Mouse (Mus musculus): ENCODE results near the gene Ptcd1. TPM values are rescaled to one million over a fixed set of nuclear protein-coding genes. Genes with fewer than 3 reads are reported as not detected.
A peak's percentile ranks its signal among the peaks of the same experiment; 100 is the strongest.
"Not testable (repeated sequence)": the region's sequence is repeated elsewhere in the genome, so short reads cannot be mapped to it uniquely, and the experiment has no call there.

The Ptcd1 gene
- total RNA-seq, 2 experiments from 2014 or later: 22.6 to 29.2 TPM

- intact Hi-C loops (cut with DNase I): loop anchor here (2.0 kb wide), 2 partner anchors 24 to 52 kb away; partner anchors contain the start of gene Arpc1b
- no peak for DNase-seq
These were observed 376 bp upstream of the Ptcd1 start for GRCm38 (mm10) chr5:145167306-145167661.

DNA sequence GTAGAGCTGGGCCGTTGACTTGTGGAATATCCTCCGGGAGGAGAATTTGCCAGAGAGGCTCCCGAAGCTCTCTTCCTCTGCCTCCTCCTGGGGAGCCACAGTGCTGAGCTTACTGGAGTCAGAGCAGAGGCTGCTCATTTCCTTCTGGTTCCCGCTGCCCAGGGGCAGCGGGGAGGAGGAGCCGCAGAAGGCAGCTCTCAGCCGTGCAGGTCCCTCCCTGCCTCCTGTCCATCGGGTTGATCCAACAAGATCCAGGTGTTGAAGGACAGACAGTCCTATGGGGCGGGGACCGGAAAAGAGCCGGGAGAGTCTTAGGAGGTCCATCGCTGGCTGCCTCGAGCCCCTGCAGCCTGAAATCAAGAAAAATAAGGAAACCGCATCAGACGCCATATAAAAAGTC is 1.7 kb downstream of the Ptcd1 start:
- intact Hi-C loops (cut with DNase I): no loop called here

GRCm38 (mm10) chr5:145164710-145165109 is 2.2 kb downstream of the Ptcd1 start:
- intact Hi-C loops (cut with DNase I): no loop called here
- peak in 1 of 2 experiments; percentile 29 for DNase-seq

More for the DNA sequence above, 1.7 kb downstream of the Ptcd1 start:
- DNase-seq: no peak

DNA sequence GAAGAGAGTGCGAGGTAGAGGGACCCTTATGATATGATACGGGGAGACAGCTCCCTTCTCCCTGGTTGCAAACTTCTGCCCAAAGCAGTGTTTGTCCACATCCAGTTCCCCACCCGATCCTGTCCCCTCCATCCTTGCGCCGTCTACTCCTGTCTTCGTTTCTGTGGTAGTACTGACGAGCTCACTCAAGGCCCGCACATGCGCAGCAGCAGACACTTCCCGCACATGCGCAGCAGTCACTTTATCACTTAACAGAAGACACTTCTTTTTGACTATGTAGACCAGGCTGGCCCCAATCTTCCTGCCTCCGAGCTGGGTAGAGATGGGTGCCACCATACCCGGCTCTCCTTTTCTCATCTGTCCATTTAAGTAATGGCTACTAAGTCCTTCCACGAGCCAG is 5.5 kb downstream of the Ptcd1 start:
- DNase-seq: no peak
- intact Hi-C loops (cut with DNase I): no loop called here

GRCm38 (mm10) chr5:145152690-145153089 is 14.2 kb downstream of the Ptcd1 start:
- DNase-seq: no peak
- intact Hi-C loops (cut with DNase I): no loop called here

- intact Hi-C loops (cut with DNase I): no loop called here
- no peak for DNase-seq
These were observed 17.6 kb downstream of the Ptcd1 start for GRCm38 (mm10) chr5:145149294-145149693.

GRCm38 (mm10) chr5:145147748-145148147 is 19.2 kb downstream of the Ptcd1 start:
- intact Hi-C loops (cut with DNase I): no loop called here
- no peak for DNase-seq

DNA sequence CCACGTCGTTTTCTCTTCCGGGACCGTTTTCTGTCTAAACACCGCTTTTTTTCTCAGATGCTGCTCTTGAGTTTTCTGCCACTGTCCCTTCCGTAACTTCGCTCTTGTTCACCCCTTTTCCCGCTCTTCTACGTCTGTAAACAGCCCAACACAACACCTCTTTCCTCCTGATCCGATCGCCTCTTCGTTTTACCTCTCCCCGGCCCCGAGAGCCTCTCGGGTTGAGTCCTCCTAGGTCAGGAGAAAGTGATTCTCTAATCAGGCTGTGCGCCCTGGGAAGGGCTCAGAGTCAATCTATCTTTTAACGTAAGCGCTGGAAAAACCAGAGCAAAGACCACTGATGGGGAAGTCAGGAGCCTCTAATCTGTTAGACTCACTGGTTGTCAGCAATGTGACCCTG is 26.3 kb downstream of the Ptcd1 start:
- intact Hi-C loops (cut with DNase I): loop anchor here (2.0 kb wide), 1 partner anchor 56 kb away; the partner anchor contains the start of gene Kpna7
- no peak for DNase-seq

GRCm38 (mm10) chr5:145139571-145140519 is 27.1 kb downstream of the Ptcd1 start, which contains the start of the genes Pdap1 and Bud31:
Pdap1 (minus strand) TSS chr5:145140238.
Bud31 (plus strand) TSS chr5:145140362.
- DNase-seq: peak; percentile 96 to 97
- intact Hi-C loops (cut with DNase I): loop anchor here (2.0 kb wide), 2 partner anchors 23 to 55 kb away; partner anchors contain the start of gene Kpna7

GRCm38 (mm10) chr5:145138836-145139235 is 28.1 kb downstream of the Ptcd1 start:
- intact Hi-C loops (cut with DNase I): loop anchor here (2.0 kb wide), 1 partner anchor 22 kb away; no protein-coding TSS in a partner anchor
- DNase-seq: no peak

DNA sequence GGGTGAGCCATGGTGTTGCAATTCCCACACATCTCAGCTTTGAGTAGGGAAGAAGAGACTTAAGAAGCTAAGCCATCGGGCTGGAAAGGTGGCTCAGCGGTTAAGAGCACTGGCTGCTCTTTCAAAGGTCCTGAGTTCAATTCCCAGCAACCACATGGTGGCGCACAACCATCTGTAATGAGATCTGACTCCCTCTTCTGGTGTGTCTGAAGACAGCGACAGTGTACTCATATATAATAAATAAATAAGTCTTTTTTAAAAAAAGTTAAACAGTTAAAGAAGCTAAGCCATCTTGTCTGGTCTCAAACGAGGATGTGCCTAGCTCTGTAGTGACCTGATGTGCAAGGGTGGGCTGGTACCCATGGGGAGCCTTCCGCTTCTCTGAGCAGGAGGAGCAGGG is 33.6 kb downstream of the Ptcd1 start:
- DNase-seq; intact Hi-C loops (cut with DNase I): not testable (repeated sequence)

GRCm38 (mm10) chr5:145130995-145131394 is 35.9 kb downstream of the Ptcd1 start:
- intact Hi-C loops (cut with DNase I): no loop called here
- DNase-seq: no peak

DNA sequence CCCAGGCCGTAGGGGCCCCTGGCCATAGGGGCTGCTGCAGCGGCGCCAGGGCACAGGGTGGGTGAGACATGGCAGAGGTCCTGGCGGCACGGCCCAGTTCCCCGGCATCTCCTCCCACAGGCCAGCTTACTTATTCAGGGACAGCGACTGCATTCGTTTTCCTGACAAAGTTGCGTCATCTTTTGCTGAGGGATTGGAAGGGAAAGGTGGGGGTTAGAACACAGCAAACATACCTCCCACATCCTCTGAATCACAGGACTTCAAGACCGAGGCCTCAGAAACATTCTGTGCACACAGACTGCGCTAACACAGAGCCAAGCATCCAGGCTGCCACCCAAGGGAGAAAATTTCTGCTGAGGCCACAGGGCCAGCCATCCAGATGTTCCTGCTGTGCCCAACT is 36.7 kb downstream of the Ptcd1 start:
- intact Hi-C loops (cut with DNase I): no loop called here
- DNase-seq: no peak

GRCm38 (mm10) chr5:145129773-145130172 is 37.1 kb downstream of the Ptcd1 start:
- DNase-seq; intact Hi-C loops (cut with DNase I): not testable (repeated sequence)

DNA sequence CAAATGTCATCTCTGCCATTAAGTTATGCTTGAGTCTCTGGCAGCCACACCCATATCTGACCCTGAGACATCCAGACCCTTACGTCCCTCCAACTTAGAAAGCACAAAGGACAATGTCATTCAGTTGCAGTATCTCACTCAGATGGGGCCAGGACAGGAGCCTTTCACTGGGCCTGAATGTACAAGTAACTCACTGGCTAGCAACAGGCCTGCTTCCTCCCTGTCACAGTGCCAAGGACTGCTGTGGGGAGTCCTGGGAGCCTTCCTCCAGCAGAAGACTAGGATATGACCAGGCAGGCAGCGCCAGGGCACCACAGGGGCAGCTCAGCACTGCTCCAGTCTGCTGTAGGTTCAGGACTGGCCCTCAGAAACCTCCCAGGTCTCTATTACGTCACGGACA is 37.8 kb downstream of the Ptcd1 start:
- intact Hi-C loops (cut with DNase I): no loop called here

GRCm38 (mm10) chr5:145126580-145126979 is 40.3 kb downstream of the Ptcd1 start:
- no peak for DNase-seq
- intact Hi-C loops (cut with DNase I): no loop called here

More for the DNA sequence above, 37.8 kb downstream of the Ptcd1 start:
- DNase-seq: peak; percentile 49 to 50

GRCm38 (mm10) chr5:145123396-145123795 is 43.5 kb downstream of the Ptcd1 start:
- intact Hi-C loops (cut with DNase I): no loop called here
- DNase-seq: no peak

DNA sequence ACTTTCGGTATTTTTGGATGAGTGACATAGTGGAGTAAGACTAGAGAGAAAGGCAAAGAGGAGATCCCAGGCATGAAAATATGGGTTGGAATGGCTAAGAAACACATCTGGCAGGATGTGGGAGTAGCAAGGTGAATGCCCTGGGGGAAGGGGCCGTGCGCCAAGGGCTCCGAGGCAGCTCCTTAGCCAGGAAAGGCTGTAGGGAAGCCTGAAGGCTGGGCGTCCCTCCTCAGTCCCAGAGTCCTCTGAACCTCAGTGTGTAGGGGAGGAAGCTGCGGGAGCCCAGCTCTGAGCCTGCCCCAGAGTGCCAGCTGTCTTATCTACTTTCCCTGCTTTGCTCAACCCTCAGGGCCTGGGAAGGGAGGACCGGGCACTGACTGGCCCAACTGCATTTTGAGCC is 46.0 kb downstream of the Ptcd1 start:
- no peak for DNase-seq
- intact Hi-C loops (cut with DNase I): no loop called here

DNA sequence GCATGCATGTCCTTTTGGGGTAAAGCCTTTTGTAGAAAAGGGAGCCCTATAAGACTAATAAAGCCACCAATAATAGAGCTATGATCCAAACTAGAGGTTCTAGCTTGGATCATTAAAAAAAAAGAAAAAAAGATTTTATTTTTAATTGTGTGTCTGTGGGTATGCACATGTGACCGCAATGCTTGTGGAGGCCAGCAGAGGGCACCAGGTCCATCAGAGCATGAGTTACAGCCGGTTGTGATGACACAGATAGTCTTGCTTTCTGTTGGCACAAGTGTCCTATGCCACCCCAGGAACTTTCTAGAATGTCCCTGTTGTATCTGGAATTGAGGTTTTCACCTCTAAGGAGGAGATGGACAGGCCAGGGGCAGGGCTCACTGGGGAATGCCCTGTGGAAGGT is 47.5 kb downstream of the Ptcd1 start:
- no peak for DNase-seq
- intact Hi-C loops (cut with DNase I): no loop called here

DNA sequence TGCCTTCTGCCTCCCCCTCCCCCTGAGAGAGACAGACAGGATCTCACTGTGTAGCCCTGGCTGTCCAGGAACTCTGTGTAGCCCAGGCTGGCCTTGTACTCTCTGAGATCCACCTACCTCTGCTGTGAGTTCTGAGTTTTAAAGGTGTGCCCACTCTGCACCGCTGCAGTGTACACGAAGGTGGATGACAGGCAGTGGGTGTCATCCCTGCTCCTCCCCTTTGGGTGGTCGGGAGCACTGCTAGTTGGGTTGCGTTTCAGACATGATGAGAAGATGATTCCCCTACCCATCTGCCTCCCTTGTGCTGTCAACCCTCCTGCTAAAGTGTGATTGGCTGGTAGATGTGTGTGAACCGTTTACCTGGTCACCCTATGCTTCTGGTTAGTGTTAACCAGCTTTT is 48.4 kb downstream of the Ptcd1 start:
- intact Hi-C loops (cut with DNase I): no loop called here
- no peak for DNase-seq

DNA sequence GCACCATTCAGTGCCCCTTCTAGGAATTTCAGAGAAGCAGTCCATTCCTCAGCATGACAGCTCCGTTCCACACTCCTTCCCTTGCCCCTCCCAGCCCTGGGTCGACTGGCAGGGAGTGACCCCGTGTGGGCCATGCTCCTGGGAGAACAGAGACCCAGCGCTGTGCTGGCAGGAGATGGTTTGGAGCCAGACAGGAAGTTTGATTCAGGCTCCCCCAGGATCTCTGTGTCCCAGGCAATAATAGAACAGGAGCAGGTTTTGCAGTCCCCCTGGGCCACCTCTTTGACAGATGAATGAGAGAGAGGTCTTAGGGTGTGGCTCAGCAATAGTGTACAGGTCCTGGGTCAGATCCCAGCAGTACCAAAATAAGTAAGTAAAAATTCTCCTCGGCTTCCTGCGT is 48.9 kb downstream of the Ptcd1 start:
- intact Hi-C loops (cut with DNase I): no loop called here

DNA sequence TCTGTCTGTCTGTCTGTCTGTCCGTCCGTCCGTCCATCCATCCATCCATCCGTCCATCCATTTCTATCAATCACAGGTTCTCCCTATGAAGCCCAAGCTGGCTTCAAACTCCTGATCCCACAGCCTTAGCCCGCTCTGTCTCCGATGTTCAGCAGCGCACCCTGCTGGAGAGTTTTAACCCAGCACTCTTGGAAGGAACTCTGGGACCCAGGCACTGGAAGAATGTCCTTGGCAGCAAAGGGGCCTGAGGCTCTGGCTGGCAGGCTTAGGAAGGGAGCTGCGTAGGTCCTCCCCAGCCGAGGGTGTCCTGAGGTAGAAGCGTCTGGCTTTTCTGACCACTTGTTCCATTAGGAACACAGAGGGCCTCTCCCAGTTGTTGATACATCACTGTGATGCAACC is 50.0 kb downstream of the Ptcd1 start:
- intact Hi-C loops (cut with DNase I): loop anchor here (2.0 kb wide), 1 partner anchor 22 kb away; no protein-coding TSS in a partner anchor
- peak; percentile 77 to 85 for DNase-seq

More for the DNA sequence above, 48.9 kb downstream of the Ptcd1 start:
- DNase-seq: no peak

Data from heart, postnatal 10 days (tissue).